Mouse (Mus musculus) CD4-positive, CD25-positive, alpha-beta regulatory T cell, adult 2 months (primary cell): ENCODE results near the gene Krt83.
A peak's percentile ranks its signal among the peaks of the same experiment; 100 is the strongest.

Source experiments
- DNase-seq: peaks from one replicate; pipeline ENCODE4 v3.0.0-alpha.2; 2012; ENCODE audit warnings: low read depth, low spot score

Krt83 gene

DNA sequence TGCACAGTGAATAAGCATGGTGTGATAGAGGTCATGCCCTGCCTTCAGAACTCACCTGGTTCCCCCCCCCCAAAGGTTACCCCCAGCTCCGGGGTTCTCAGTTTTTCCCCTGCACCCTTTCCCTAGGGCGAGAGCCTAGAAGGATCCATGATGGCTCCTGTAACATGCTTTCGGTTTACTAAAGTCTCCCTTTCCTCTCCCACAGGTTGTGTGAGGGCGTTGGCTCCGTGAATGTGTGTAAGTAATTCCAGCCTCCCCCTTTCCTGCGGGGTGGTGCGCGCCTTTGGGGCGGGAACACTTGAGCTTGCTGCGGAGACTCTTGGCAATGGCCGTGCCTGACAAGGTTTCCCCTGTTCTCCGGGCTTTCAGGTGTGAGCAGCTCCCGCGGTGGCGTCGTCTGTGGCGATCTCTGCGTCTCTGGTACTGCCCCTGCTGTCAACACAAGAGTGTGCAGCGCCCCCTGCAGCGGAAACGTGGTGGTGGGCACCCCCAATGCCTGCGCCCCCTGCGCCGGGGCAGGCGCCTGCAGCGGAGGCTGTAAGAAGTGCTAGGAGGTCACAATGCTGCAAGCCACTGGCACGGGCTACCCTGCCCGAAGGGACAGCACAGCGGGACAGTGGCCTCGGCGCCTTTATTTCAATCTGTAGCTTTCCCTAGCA is 12.2 kb downstream of the Krt83 start:
- peak; percentile 72 for DNase-seq

DNA sequence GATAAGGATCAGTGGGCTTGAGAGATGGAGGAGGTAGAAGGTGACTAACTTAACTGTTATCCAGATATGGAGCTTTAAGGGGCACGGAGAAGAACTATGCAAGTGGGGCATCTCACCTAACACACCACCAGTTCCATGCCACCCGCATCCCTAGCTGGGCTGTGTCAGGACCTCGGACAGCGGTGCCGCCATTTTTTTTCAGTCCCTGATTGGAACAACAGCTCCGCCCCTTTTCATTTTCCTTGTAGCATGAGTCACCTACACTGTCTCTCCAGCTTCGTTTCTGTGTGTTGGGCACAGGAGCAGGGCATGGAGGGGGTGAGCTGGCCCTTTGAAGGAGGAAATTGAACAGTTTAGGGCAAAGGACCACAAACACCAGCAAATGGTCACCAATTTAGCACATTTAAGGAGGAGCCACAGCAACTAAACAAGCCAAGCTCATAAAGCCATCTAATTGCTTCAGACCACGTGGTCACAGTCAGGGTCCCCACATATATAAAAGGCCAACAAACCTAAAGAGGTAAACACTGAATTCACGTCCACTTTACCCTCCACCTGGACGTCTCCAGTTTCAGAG is 18.3 kb downstream of the Krt83 start, which contains the start of gene Krt86:
Gene Krt86, plus strand, starts transcription at position 527 of the 577 bp plus-strand sequence.
- no peak for DNase-seq

- DNase-seq, result no peak
These were observed 22.2 kb downstream of the Krt83 start for GRCm38 (mm10) chr15:101469093-101469492.

- DNase-seq, result no peak
These were observed 27.7 kb downstream of the Krt83 start, which contains the start of gene Krt81 for GRCm38 (mm10) chr15:101463651-101464050. Gene Krt81, minus strand, starts transcription at chr15:101463751.

DNA sequence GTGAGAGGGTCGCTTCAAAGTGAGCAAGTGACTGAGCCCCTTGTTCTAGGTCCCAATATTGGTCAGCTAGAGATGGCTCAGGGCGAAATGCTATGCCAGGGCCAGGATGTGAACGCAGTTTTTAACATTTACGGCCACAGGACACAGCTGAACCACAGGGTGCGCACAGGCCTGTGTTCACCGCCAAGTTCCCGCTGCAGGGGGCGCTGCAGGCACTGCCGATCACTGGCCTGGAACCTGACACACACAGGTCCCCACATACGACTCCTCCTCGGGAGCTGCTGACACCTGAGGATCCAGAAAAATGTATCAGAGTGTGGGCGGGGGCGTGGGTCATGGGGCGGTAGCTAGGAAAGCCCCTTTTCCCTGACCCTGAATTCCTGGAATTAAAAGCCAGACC is 32.0 kb downstream of the Krt83 start:
- peak; percentile 29 for DNase-seq

GRCm38 (mm10) chr15:101458361-101458930 is 32.9 kb downstream of the Krt83 start:
- no peak for DNase-seq

DNA sequence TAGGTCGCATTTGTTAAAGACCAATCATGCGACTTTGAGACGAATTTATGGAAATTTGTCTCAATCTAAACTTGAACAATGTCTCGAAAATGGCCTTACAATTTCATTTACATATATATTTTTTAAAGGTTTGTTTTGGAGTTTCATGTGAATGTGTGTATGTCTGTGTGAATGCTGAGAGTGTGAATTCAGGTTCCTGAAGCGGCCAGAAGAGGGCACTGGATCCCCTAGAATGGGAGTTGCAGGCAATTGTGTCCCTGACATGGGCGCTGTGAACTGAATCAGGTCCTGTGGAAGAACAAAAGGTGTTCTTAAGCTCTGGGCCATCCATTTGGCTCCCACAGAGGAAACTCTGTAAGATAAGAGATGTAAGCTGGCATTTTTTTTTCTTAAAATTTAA is 35.4 kb downstream of the Krt83 start:
- no peak for DNase-seq

- DNase-seq, result no peak
These were observed 36.0 kb downstream of the Krt83 start for GRCm38 (mm10) chr15:101455292-101455691.

- DNase-seq, result no peak
These were observed 36.5 kb downstream of the Krt83 start for GRCm38 (mm10) chr15:101454774-101455173.

GRCm38 (mm10) chr15:101453093-101453736 is 38.1 kb downstream of the Krt83 start:
- peak; percentile 68 for DNase-seq

- DNase-seq, result no peak
These were observed 43.9 kb downstream of the Krt83 start, which contains the start of gene Krt88 for GRCm38 (mm10) chr15:101447444-101447843. Gene Krt88, plus strand, starts transcription at chr15:101447744.

DNA sequence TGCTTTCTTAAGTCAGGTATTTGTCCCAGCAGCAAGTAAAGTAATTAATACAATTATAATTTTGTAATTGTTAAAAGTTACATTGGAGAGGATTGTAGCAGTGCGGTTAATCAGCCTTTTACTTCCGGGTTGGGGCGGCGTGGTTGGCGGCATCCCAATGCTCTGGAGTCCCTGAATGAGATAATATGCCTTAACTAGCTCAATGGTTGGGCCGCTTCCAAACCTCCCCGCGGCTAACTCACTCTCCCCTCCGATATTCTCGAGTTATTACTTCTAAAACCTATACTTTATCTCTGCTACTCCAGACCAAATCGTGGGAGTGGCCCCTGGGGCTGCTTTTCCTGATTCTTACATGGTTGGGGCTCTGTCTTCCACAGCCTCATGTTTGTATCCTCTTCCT is 44.7 kb downstream of the Krt83 start:
- DNase-seq, result no peak

DNA sequence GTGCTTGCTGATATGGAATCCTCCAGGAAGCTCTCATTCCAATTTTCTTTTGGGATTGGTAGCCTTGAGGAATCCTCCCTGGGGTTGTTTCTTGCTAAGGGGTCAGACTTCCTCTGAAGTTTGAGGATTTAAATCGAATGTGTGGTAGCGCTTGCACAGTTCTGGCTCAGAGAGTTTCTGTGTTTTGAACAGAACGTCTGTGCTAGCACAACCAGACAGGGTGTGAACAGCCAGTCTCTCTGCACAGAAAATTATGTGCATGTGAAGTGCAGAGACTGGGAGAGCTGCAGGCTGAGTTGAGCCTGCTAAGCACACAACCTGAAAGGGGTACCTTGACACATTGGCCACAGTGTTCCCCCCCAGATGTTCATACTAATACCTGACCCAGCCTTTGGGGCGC is 50.5 kb downstream of the Krt83 start:
- DNase-seq, result no peak

DNA sequence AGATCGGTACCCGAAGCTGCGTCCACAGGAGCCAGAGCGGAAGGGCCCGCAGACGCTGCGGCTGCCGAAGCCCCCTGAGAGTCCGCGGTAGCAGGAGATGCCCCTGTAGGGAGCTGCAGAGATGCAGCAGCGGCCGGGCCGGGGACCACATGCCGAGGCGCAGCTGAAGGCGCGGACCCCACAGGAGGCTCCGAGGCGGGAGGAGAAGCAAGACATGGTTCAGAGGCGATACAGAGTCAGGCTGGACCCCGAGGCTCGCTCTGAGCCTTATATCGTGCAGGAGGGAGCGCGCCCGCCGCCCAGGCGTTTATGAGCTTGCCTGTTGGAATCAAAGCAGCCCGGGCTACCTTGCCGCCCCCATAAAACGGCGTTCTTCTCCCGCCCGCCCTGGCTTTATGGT is 52.8 kb downstream of the Krt83 start, which contains the start of gene Krt87:
Gene Krt87, minus strand, starts transcription at position 250 of the 400 bp plus-strand sequence.
- no peak for DNase-seq

GRCm38 (mm10) chr15:101436611-101437010 is 54.7 kb downstream of the Krt83 start:
- DNase-seq, result no peak
